Mouse (Mus musculus): ENCODE results near the gene Slc16a13.

DNA sequence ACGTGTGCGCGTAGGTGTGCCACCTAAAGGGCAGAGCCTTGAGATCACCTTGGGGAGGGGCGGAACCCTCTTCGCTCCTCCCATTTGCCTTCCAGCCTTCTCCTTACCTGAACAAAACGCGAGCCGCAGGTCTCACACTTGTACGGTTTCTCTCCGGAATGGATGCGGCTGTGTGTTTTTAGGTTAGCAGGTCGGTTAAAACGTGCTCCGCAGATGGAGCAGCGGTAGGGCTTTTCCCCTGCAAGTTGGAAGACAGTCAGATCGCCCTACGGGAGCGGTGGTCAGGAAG lies 5.7 kb upstream of the Slc16a13 start:
- TF ChIP-seq CTCF (IDR thresholded peaks at IDR 0.05): no peak
- no peak for TF ChIP-seq POLR2A (IDR thresholded peaks at IDR 0.05; ENCODE audit: insufficient read depth, low read depth, low read length)
